Mouse (Mus musculus) monocyte, adult 2 months (primary cell): ENCODE results near the gene Fam229a.
"Not testable (repeated sequence)": the region's sequence is repeated elsewhere in the genome, so short reads cannot be mapped to it uniquely, and the experiment has no call there.

Experiments
- DNase-seq, 2 experiments: peaks; one replicate each; pipeline ENCODE4 v3.0.0; 2022; ENCODE audit warnings: low spot score in 2 of 2, low read depth in 1 of 2

Fam229a gene

DNA sequence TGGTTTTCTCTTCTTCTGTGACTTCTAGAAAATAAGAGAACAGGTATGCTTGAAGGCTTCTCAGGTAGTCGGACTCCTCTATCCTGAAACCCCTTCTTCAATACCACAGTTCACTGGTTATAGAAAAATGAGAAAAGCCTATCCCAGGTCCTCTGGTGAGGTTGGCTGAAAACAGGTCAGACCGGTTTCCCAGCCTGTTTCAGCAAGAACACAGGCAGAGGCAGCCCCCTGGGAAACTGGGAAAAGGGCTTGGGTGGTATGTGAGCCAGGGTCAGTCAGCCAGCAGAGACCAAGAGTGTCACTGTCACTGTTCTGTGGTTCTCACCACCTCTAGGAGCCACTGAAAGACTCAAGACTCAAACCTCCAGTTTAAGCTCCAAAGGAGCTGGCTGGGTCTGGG is 25.9 kb downstream of the Fam229a start:
- DNase-seq: no peak

DNA sequence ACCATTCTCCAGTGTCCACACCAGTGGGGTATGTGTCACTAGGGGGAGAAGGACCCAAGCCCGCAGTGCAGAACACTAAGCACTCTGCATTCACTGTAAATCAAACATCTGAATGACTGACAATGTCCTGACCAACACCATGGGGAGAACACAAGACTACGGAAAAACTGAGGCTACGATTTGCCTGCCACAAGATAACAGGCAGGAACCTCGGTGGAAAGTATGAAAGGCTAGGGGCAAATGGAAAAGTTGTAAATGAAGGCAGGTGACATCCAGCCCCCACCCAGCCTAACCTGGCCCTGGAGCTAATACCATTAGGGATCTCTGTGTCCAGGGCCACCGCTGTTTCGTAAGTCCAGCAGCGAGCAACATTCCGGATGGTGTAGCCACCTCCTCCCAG is 27.5 kb downstream of the Fam229a start:
- no peak for DNase-seq

DNA sequence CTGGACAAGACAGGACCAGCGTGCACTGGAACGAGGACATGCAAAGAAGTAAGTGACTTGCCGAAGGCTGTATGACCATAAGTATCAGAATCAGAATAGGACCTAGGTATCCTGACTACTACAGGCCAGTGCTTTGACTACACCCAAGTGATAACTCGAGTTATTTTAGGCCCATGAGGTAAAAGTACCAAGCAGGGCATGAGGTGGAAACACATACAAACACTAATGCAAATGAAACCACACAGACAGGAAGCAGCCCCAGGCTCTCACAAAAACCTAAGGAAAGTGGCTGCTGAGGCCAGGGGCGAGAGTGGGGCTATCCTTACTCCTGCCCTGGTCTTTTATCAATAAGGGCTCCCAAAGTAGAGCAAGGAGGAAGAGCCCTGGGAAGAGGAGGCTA is 34.3 kb downstream of the Fam229a start:
- DNase-seq: no peak

DNA sequence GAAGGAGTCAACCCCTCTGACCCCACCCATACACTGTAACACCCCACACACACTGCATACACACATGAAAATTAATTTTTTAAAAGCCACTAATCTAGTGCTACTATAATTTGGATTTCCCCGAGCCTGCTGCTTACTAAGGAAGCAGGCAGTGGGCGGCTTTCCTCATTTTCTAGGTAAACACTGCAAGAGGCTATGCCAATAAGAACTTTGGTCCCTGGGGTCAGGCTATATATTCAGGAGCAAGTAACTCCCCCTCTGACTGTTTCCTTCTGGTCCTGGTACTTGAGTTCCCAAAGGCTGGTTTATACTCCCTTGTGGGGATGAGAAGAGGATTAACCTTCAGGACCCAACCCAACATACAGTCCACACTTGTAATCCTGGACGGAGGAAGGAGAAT is 34.9 kb downstream of the Fam229a start:
- no peak for DNase-seq

DNA sequence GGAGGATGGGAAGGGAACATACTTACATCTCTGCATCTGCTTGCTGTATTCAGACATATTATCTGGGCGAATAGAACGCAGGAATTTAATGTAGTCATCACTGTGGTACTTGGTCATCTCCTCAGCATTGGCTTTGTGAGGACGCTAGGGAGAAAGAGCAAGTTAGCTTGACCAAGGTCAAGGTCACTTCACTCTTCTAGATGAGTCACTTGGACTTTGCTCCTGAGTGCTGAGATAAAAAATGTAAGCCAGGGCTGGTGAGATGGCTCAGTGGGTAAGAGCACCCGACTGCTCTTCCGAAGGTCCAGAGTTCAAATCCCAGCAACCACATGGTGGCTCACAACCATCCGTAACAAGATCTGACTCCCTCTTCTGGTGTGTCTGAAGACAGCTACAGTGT is 37.9 kb downstream of the Fam229a start:
- DNase-seq: not testable (repeated sequence)

DNA sequence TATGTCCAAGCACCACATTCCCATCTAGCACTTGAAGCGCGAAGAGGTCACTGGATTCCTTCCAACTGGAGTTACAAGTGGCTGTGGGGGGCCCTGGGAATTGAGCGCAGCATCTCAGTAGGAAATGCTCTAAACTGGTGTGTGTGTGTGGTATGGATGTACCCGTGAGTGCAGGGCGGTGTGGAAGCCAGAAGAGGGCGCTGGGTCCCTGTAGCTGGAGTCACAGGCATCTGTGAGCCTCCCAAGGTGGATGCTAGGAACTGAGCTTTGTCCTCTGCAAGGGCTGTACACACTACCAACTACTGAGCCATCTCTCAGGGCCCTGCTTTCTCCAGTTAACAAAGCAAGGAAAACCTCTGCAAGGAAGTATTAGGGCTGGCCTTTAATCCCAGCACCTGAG is 49.0 kb downstream of the Fam229a start:
- no peak for DNase-seq
